ENCODE assay signal across 20 mouse cellular contexts in genomic region chr4:114777625-114778202, GRCm38 (mm10). TPM values are rescaled to one million over a fixed set of nuclear protein-coding genes. Genes with fewer than 3 reads are reported as not detected.
DNase-seq lines count a peak whose midpoint lies in the region; ATAC-seq and TF ChIP-seq lines count a peak whose summit lies in the region.
"Had no signal": no experiment of that assay in that cellular context is flagged by ENCODE, and none has a peak within 500 bp of the region (broad histone marks: within the 10 kb centered on the region; RNA-seq: fewer than 3 reads in every experiment).

No protein-coding gene starts in this region.

- H3K27ac ChIP-seq in neural tube, embryonic 11.5 days (ENCODE audit: low read depth, low read length): no peak overlapping the region
- no peak overlapping the region for H3K27ac ChIP-seq in forebrain, postnatal 0 days (ENCODE audit: low read depth, low read length)
- H3K27ac ChIP-seq in neural tube, embryonic 14.5 days (ENCODE audit: low read depth, low read length): no peak overlapping the region
- H3K27ac ChIP-seq in lung, postnatal 0 days (ENCODE audit: low read length): no peak overlapping the region
- H3K27ac ChIP-seq: macrophage; midbrain, embryonic 13.5 days had no signal

- no peaks in the 10 kb centered on the region for H3K9me3 ChIP-seq in neural tube, embryonic 11.5 days (ENCODE audit: control insufficient read depth, low read length)
- H3K9me3 ChIP-seq in forebrain, postnatal 0 days (ENCODE audit: low read length): no peaks in the 10 kb centered on the region
- no peaks in the 10 kb centered on the region for H3K9me3 ChIP-seq in neural tube, embryonic 14.5 days (ENCODE audit: control insufficient read depth, low read length)
- H3K9me3 ChIP-seq in lung, postnatal 0 days (ENCODE audit: low read length): no peaks in the 10 kb centered on the region
- H3K9me3 ChIP-seq: limb, embryonic 13.5 days; midbrain, embryonic 13.5 days had no signal

- ATAC-seq in neural tube, embryonic 11.5 days (ENCODE audit: insufficient read depth, low FRiP score, low TSS enrichment): no peak
- peak; percentile 47; the same call in 1 of the 2 replicates for ATAC-seq in forebrain, postnatal 0 days
- peak; percentile 38; the same call in 1 of the 2 replicates for ATAC-seq in neural tube, embryonic 14.5 days (ENCODE audit: low read depth)
- ATAC-seq in lung, postnatal 0 days: no peak
- no peak for ATAC-seq in megakaryocyte-erythroid progenitor cell, adult 5-6 weeks (replicated peaks; ENCODE audit: low FRiP score, low TSS enrichment, poor library complexity, severe bottlenecking)
- ATAC-seq: midbrain, embryonic 13.5 days; Patski had no signal

- H3K4me2 ChIP-seq in neural tube, embryonic 11.5 days (ENCODE audit: low read depth): no peak overlapping the region
- no peak overlapping the region for H3K4me2 ChIP-seq in forebrain, postnatal 0 days (ENCODE audit: low read depth)
- H3K4me2 ChIP-seq in neural tube, embryonic 14.5 days (ENCODE audit: low read depth, low read length): no peak overlapping the region
- H3K4me2 ChIP-seq in lung, postnatal 0 days (replicated peaks; ENCODE audit: low read depth, low read length): no peak overlapping the region
- H3K4me2 ChIP-seq: limb, embryonic 13.5 days; midbrain, embryonic 13.5 days had no signal

- H3K27me3 ChIP-seq in neural tube, embryonic 11.5 days (ENCODE audit: control insufficient read depth, insufficient read depth, low read length): no peaks in the 10 kb centered on the region
- H3K27me3 ChIP-seq in forebrain, postnatal 0 days (ENCODE audit: insufficient read depth, low read length): no peaks in the 10 kb centered on the region
- no peaks in the 10 kb centered on the region; the same call in 1 of the 2 replicates for H3K27me3 ChIP-seq in neural tube, embryonic 14.5 days (ENCODE audit: control insufficient read depth, insufficient read depth, low read length)
- H3K27me3 ChIP-seq in lung, postnatal 0 days (replicated peaks; ENCODE audit: insufficient read depth, low read length): no peaks in the 10 kb centered on the region
- H3K27me3 ChIP-seq: midbrain, embryonic 13.5 days; Patski had no signal

- no peak for TF ChIP-seq EP300 in lung, postnatal 0 days (IDR thresholded peaks at IDR 0.05)

- TF ChIP-seq CTCF in forebrain, postnatal 0 days (IDR thresholded peaks at IDR 0.05; ENCODE audit: low read depth): no peak
- TF ChIP-seq CTCF in lung, postnatal 0 days (IDR thresholded peaks at IDR 0.05): no peak

- no peak overlapping the region for H3K9ac ChIP-seq in neural tube, embryonic 11.5 days (ENCODE audit: low read length)
- H3K9ac ChIP-seq in forebrain, postnatal 0 days: no peak overlapping the region
- no peak overlapping the region for H3K9ac ChIP-seq in neural tube, embryonic 14.5 days (replicated peaks; ENCODE audit: low read depth, low read length)
- no peak overlapping the region for H3K9ac ChIP-seq in lung, postnatal 0 days (replicated peaks; ENCODE audit: low read depth)
- H3K9ac ChIP-seq: limb, embryonic 13.5 days; midbrain, embryonic 13.5 days had no signal

- H3K4me1 ChIP-seq in neural tube, embryonic 11.5 days (ENCODE audit: control insufficient read depth, insufficient read depth, low read length): peaks cover 8% of the 10 kb centered on the region
- no peaks in the 10 kb centered on the region for H3K4me1 ChIP-seq in forebrain, postnatal 0 days (ENCODE audit: insufficient read depth)
- no peaks in the 10 kb centered on the region for H3K4me1 ChIP-seq in neural tube, embryonic 14.5 days (ENCODE audit: control insufficient read depth, insufficient read depth, low read length)
- peaks cover 5% of the 10 kb centered on the region; the same call in 1 of the 2 replicates for H3K4me1 ChIP-seq in lung, postnatal 0 days (ENCODE audit: insufficient read depth, low read depth, low read length)

- peak; percentile 2 for DNase-seq in heart, postnatal 4 days
- no peak for DNase-seq in heart, postnatal 10 days
- peak; percentile 8 for DNase-seq in neural tube, embryonic 11.5 days (ENCODE audit: low spot score)
- DNase-seq in neural tube, embryonic 10.5 days (ENCODE audit: extremely low spot score, low spot score): no peak
- no peak for DNase-seq in forebrain, postnatal 0 days
- DNase-seq in lung, postnatal 0 days (ENCODE audit: low spot score): no peak
- DNase-seq: B cell, adult 2 months; cerebellum, postnatal 25 days; kidney, adult 18-20 months; right cerebral cortex, postnatal 14 days had no signal

- H3K4me3 ChIP-seq in neural tube, embryonic 11.5 days (ENCODE audit: low read depth, low read length): no peak overlapping the region
- H3K4me3 ChIP-seq in forebrain, postnatal 0 days (ENCODE audit: low read depth, low read length): no peak overlapping the region
- no peak overlapping the region for H3K4me3 ChIP-seq in neural tube, embryonic 14.5 days (ENCODE audit: low read depth, low read length)
- H3K4me3 ChIP-seq in lung, postnatal 0 days (ENCODE audit: low read depth, low read length): no peak overlapping the region
- H3K4me3 ChIP-seq: limb, embryonic 13.5 days; midbrain, embryonic 13.5 days had no signal

- H3K36me3 ChIP-seq in neural tube, embryonic 11.5 days (ENCODE audit: control insufficient read depth, insufficient read depth, low read length): no peaks in the 10 kb centered on the region
- no peaks in the 10 kb centered on the region for H3K36me3 ChIP-seq in forebrain, postnatal 0 days (ENCODE audit: insufficient read depth)
- no peaks in the 10 kb centered on the region for H3K36me3 ChIP-seq in neural tube, embryonic 14.5 days (ENCODE audit: control insufficient read depth, insufficient read depth, low read length)
- H3K36me3 ChIP-seq in lung, postnatal 0 days (ENCODE audit: insufficient read depth, low read length): no peaks in the 10 kb centered on the region
- H3K36me3 ChIP-seq: limb, embryonic 13.5 days; midbrain, embryonic 13.5 days had no signal

- 58% methylated on average over 11 of the region's 11 CpGs for whole genome bisulfite sequencing in neural tube, embryonic 11.5 days
- 39% methylated on average over 11 of the region's 11 CpGs for WGBS in forebrain, postnatal 0 days
- 43% methylated on average over 11 of the region's 11 CpGs for WGBS in neural tube, embryonic 14.5 days
- WGBS in lung, postnatal 0 days: 71% methylated on average over 11 of the region's 11 CpGs

- intact Hi-C loops in heart, postnatal 10 days (cut with DNase I): no loop called here

RNA-seq across cellular contexts. Expression of gene Gm12830, which starts 43.8 kb away (rescaled TPM):
- not detected for total RNA-seq in heart, postnatal 4 days (2021)
- total RNA-seq in heart, postnatal 10 days (2021): not detected
- polyA plus RNA-seq in neural tube, embryonic 11.5 days (2014; fragmentation: Nextera tagmentation; extraction: Ambion mirVana): not detected in 2 replicates
- total RNA-seq in forebrain, postnatal 0 days (2014; rRNA removed): not detected in 2 replicates
- not detected in 2 replicates for polyA plus RNA-seq in forebrain, postnatal 0 days (2015; fragmentation: Nextera tagmentation; extraction: Ambion mirVana)
- polyA plus RNA-seq in neural tube, embryonic 14.5 days (2014; fragmentation: Nextera tagmentation; extraction: Ambion mirVana): not detected in 2 replicates
- polyA plus RNA-seq in lung, postnatal 0 days (2015; fragmentation: Nextera tagmentation; extraction: Ambion mirVana): not detected in 2 replicates
- total RNA-seq in megakaryocyte-erythroid progenitor cell, adult 5-6 weeks (2014; fragmentation: Nextera tagmentation): not detected in 2 replicates
- not detected in 2 replicates for total RNA-seq in megakaryocyte-erythroid progenitor cell, adult 5-6 weeks (2017)
- total RNA-seq: gastrocnemius, adult 8-10 months; heart, postnatal 14 days had no signal
- polyA plus RNA-seq: embryonic facial prominence, embryonic 11.5 days; limb, embryonic 13.5 days; liver, embryonic 16.5 days; macrophage; Patski had no signal

Comparison
In these comparisons a context has a peak if more than half of its experiments do, and no peak if none do; other contexts are left out.
1. DNase-seq: peak in heart, postnatal 4 days (single experiment) and neural tube, embryonic 11.5 days (single experiment); none in heart, postnatal 10 days (0 of 2), neural tube, embryonic 10.5 days (single experiment), forebrain, postnatal 0 days (single experiment) and lung, postnatal 0 days (single experiment).
2. ATAC-seq: peak in forebrain, postnatal 0 days (single experiment) and neural tube, embryonic 14.5 days (single experiment); none in neural tube, embryonic 11.5 days (single experiment), lung, postnatal 0 days (single experiment) and megakaryocyte-erythroid progenitor cell, adult 5-6 weeks (single experiment).